Mouse (Mus musculus) cerebellum, adult 8-10 months (tissue): ENCODE measurements around the gene Ttc16.
A peak's percentile ranks its signal among the peaks of the same experiment; 100 is the strongest.

Source experiments
- DNase-seq: peaks from one replicate; pipeline ENCODE4 v3.0.0; 2022

The Ttc16 gene

DNA sequence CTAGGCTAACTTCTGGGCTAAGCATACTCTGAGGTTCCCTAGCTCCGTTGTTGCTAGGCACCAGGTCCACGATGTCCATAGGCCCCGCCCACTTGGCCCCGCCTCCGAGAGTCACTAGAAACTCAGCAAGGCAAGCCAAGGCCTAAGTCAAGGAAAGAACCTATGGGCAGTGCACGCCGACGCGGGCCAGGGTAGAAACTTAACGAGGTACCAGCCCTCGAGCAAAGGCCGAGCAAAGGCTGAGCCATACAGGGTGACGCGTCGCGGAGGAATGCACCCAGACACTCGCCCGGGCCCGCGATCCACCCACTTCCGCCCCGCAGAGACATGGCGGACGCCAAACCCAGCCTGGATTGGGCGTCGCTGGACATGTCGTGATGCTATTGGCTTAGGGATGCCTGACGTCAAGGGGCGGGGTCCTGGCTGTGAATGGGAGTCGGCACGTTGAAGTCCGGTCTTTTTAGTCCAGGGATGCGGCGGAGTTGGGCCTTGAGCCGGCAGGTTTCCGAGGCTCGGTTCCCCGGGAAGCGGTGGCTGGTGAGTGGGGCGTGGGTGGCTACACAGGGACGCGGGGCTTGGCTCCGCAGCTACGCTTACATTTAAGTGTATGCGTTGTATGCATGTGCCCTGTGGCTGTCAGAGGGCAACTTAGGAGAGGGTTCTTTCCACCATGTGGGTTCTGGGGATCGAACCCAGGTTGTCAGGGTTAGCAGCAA, at the start of gene Ttc16, which contains the start of gene Ptrh1:
Ttc16 (minus strand) TSS at position 275 of the 716 bp plus-strand sequence.
Ptrh1 (plus strand) TSS at position 428 of the 716 bp plus-strand sequence.
- DNase-seq = peak; percentile 97

DNA sequence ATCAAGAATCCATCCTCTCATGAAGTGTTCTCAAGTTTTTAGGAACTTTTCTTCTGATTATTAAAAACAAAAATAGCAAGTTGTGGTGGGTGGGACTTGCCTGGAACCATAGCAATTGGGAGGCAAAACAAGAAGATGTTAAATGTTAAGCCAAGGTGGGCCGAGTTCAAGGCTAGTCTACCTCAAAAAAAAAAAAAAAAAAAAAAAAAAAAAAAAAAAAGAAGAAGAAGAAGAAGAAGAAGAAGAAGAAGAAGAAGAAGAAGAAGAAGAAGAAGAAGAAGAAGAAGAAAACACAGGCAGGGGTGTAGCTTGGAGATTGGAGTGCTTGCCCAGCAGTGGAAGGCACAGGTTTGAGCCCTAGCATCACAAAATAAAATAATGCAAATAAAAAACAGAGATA, 49.3 kb upstream of the Ttc16 start:
- no peak for DNase-seq

DNA sequence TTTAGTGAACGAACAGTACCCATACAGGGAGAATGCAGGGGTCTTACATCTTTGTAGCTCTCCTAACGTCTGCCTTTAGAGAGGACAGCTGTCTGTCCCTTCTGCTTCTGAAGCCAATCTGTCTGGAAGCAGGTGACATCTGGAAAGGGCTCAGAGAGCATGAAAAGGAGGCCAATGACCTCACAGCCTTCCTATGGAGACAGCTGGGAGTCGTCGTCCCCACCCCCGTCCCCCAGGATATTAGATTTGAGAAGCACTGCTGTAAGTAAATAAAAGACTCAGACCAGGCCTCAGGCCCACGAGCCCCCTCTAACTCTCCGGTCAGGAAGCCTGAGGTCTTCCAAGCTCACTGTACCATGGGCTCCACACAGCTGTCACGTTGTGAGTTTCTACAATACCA, 48.7 kb upstream of the Ttc16 start:
- DNase-seq = no peak

DNA sequence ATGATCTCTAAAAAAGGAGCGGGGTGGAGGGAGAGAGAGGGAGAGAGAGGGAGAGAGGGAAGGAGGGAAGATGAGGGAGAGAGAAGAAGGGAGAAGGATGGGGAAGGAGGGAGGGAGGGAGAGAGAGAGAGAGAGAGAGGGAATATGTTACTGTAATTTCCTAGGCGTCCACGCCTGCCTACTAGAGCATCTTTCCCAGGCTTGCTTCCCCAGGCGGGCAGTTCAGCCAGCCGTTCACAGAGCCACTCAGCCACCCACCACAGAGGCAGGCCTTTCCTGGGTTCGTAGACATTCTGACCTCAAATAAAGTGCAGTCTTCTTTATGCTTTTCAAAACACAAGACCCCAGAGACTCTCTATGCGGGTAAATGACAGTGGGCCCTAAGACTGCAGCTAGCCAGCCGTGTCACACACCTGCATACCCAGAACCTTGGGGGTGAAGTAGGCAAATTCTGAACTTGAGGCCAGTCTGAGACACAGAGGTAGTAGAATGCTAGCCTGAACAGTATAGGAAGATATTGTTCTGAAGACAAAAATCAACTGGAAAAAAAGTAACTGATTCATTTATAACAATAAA, 48.2 kb upstream of the Ttc16 start:
- no peak for DNase-seq

DNA sequence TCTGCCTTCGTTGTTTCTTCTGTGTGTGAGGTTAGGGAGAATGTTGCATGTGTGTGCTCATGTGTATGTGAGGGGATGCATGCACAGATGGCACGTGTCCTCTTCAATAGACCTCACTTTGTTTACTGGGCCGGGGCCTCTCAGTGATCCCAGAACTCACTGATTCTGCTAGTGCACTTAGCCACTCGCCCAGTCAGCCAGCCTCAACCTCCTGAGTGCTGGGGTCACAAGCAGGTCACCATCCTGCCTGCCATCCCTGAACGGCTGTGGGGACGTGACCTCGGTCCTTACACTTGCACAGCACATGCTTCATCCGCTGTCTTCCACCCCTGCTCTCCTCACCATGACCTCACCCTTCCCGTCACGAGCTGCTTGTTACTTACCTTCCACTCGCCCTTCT, 47.7 kb upstream of the Ttc16 start:
- DNase-seq = no peak

DNA sequence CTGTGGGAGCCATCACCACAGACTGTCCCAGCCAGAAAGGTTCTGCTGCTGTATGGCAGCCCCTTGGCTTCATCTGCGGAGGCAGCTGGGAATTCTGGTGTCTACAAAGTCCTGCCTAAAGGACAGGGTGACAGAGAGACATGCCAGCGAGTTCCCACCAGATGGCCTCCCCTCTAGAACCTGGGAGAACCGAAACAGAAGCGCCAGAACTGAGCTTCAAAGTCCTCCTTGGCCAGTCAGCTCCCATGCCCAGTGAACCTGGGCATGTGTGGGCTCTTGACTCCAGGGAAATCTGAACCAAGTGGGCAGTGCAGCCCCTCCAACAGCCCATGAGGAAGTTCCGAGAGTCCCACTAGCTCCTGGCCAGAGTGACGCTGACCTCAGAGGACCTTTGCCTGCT, 47.2 kb upstream of the Ttc16 start:
- DNase-seq = no peak

DNA sequence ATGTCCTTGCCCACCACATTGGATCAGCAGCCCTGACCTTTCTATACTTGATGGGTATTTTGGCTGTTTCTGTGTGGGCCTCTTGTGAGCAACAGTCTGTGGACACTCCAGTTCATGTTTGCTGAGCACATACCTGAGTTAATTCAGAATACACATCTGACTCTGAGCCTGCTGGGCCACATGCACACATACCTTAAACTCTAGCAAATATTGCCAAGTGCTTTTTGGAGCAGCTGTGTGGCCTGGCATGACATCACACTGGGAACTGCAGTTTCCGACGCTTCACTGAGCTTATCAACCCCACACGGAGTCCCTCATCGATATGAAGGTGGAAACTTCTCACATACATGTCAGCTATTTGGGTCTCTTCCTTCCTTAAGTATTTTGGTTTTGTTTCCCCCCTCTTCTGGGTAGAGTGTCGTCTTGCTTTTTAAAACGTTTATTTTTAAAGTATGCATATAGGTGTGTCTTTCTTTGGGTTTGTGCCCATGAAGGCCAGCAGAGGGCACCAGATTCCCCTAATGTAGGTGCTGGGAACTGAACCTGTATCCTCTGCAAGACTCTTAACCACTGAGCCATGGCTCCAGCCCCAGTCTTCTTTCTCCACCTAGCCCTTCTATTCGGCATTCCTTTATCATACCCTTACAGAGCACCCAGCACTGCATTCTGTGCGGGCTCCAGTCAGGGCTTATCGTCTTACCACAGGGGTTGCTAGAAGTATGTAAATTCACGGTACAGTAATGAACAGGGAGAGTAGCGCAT, 45.8 kb upstream of the Ttc16 start:
- no peak for DNase-seq

DNA sequence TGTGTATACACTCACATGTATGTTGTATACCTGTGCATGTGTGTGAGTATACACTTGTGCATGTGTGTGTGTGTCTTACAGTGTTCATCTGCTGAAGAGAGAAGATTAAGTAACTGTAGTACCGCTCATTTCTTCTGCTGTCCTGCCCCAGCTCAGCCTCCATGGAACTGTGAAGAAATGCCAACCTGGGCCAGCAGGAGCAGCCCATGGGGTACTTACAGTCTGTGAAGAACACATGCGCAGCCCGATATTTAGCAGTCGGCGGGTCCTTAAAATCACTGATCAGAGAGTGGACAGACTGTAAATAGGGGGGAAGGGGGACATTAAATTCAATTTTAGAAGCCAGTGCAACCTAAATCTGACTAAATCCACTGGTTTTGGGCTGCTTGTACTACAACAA, 42.8 kb upstream of the Ttc16 start:
- DNase-seq = no peak

DNA sequence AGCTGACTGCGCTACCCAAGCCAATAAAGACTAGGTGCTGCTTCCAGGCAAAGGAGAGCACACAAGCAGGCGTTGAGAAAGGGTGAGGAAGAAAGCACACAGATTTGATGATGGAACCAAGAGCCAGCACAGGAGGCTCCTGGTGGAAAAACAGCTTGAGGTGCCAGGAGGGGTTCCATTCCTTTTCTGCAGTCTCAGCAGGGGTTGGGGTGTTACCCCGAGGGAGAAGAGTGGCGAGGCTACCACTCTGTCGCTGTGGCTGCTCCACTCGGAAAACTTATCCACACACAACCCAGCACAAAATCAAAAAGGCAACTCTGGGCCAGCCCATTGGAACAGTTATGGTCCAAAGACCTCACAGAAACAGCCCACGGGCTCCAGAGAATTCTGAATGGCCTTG, 42.2 kb upstream of the Ttc16 start:
- DNase-seq = no peak

DNA sequence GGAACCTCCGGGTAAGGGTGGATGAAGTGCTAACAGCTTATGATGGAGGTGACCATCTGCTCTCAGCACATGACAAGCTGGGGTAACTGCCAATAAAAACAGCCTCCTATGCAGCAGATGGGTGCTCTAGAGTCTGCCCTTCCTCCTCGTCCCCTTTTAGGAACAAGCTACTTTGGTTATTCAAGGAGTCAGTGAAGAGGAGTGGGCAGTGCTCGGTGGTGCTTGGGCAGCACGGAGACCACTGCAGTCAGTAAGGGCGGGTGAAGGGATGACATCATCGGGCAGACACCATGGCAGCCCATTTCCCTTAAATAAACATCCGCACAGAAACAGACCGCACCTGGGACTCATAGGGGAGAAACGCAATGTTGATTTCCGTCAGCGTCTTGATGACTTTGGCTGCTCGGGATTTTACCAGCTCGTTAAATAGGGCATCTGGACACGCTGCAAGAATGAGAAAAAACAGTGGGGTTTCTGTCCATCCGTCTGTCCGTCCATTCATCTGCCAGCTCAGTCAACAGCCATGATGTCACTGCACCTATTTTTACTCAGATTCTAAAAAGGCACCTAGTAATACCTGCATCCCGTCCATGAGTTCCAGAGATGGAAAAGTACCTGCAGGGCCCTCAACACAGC, 41.6 kb upstream of the Ttc16 start:
- DNase-seq = peak; percentile 85

DNA sequence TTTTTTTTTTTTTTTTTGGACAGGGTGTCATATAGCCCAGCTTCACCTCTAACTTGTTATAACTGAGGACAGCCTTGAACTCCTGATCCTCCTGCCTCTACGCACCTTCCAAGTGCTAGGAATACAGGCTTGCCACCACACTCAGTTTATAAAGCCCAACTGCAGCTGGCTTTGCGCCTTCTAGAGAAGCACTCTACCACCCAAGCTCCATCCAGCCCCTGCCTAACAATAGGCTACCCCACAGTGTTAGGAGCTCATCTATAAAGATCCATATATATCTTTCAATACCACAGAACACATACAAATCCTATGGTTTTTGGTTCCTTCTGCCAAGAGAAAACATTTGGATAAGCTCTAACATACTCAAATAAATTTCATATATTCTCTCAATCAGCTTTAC, 41.1 kb upstream of the Ttc16 start:
- no peak for DNase-seq

DNA sequence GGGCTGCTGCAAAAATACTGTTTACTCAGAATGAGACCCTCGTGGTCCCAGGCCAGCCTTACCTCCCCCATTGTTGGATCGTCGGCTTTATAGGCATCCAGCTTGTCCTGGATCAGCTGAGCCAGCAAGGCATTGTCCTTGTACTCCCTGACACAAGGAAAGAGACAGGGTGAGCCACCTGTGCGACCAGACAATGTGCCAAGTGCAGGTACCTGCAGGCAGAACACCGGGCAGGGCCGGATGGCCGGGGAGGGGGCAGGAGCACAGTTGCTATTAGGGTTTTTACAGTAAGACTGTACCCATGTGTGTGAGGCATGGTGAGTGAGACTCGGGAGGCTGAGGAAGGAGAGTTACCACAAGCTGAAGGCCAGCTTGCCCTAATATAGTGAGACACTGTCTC, 36.5 kb upstream of the Ttc16 start:
- DNase-seq = peak; percentile 61

DNA sequence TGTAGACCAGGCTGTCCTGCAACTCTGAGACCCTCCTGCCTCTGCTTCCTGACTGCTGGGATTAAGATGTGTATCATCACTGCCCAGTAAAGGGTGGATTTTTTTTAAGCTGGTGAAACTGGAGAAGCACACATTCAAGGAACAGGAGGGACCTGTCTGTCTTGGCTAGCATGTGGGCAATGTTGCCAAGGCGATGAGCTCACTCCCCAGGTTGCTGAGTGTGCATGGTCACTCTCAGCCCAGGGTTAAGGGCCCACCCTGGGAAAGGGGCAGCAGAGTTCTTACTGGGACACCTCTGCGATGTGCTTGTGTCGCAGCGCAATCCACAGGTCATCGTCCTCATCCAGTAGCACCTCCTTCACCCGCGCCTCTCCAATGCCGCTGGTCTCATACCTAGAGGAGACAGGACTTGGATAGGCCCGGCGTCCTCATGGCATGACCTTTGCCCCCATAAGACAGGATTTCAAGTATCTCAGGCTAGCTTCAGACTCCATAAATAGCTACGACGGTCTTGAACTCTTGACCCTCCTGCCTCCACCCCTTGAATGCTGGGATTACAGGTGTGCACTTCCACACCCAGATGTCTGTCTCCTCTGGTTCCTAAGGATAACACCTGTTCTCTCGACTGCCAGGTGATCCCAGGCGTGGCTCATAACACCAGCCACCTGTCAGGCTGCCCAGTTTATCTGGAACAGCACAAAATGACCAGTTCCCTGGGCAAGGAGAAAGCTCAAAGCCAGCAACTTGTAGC, 33.6 kb upstream of the Ttc16 start:
- DNase-seq = no peak

DNA sequence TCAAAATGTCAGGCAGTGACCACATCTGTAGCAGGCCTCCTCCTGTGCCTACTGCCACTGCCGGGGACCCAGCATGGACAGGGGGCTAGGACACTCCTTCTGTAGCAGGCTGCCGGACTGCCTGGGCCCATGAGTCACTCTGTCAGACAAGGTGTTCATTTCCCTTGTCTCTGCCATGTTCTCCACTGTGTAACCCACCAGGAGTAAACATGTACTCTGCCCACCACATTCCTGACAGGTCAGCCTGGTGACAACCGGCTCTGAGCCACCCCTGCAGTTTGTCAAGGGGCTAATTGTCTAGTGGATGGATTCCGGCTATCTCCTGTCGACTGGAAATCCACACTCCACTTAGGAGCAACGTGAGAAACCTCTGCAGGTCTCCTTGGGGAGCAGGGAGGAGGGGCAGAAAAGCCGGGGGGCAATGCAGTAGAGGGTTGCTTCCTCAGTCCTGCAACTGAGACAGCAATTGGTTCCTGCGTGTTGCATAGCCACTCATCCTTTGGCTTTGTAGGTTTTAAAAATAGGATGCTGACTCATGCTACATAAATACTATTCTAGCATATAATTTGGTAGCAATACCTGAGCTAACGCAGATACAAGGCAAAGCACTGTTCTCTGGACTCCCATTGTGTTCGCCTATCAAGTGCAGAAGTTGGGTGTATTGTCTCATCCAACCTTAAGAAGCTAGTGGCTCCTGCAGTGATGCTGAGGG, 23.0 kb upstream of the Ttc16 start:
- DNase-seq = no peak

DNA sequence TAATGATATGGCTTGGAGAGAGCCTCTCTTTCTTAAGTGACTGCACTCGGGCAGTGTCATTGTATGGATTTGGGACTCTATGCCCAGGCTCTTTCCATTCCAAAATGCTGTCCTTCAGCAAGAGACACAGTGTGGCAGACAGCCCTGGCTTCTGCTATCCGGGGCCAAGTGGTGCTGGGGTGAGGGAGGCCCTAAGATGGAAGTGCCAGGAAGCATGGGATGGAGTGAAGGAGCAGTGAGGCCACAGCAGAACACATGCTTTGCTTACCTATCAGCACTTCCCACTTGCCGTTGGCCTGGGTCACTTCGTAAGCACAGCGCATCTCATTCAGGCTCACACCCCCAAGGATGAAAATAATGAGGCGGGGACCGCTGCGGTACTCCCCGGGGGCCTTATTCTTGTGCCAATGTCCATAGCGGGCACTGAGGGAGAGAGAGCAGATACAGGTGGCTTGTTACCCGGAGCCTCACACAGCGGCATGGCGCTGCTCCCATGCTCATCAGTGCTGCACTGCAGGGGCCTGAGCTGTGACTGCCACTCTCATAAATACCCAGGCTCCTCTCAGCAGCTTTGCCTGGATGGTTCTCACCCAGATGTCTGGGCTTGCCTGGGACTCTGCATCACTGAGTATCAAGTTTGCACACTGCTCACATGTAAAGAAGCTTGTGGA, 20.4 kb upstream of the Ttc16 start:
- no peak for DNase-seq

DNA sequence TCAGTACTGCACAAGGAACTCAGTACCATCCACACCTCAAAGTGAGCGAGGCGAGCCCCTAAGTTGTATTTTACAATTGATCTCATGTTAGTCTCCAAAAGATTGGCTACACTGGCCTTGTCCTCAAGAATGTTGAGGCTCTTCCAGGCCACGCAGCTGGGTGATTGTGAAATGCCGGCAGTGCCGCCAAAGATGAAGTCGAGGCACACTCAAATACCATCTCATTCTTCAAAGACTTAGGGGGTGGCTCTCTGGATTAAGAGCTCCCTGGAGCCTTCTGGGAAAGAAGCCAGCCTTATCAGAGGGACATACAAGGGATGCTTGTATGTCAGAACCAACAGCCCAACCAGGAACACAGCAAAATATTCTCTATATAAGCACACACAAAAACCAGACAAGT, 15.9 kb upstream of the Ttc16 start:
- DNase-seq = no peak

DNA sequence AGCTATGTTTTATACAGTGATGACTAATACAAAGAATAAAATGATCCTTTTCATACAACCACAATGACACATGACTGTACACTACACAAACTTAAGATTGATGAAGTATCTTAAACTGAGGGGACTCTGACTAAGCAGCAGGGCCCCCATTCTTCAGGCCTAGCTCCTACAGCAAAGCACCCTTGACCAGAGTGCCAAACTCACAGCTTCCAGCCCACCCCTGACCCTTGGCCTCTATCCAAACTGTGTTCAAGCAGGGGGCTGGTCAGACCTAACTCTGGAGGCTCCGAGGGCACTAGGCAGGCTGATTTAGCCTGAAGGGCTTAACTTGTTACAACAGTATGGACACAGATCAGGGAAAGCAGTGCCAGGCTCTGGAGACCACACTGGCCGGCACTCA, 13.1 kb upstream of the Ttc16 start:
- no peak for DNase-seq

DNA sequence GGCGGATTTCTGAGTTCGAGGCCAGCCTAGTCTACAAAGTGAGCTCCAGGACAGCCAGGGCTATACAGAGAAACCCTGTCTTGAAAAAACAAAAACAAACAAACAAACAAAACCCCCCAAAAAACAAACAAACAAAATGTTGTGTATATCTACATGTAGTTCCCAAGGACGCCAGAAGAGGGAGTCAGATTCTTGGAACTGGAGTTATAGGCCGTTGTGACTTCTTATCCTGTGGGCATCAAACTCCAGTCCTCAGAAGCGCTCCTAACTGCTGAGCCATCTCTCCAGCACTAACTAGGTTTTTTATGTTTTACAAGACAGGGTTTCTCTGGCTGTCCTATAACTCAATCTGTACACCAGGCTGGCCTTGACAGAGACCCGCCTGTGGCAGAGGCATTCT, 11.7 kb upstream of the Ttc16 start:
- DNase-seq = peak; percentile 62

DNA sequence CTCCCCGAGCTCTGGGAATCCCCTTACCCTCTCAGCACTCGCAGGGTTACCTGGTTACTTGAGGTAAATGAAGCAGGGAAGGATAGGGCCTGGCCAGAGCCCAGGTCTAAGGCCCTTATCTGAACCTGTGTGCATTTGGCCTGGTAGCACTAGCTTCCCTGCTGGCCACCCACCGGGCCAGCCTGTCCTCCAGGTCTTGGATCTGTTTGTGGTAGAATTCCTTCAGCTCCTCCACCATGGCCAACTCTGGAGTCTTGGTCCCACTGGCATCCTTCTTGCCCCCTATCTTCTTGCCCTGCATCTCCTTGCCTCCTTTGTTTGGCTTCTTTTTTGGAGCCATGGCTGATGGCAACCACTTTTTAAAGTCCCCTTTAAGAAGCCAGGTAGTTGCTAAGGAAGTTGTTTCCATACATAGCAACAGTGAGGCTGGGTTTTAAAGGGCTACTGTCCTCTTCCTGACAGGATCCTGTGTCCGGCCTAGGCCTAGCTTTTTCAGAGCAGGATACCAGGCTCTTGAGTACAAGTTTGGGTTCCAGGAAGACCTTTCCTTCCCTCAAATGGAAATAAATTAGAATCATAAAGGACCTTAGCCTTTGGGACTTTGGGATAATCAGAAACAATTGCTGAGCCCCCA, 8.7 kb upstream of the Ttc16 start, which contains the start of gene Cfap157:
Cfap157 (minus strand) TSS at position 381 of the 634 bp plus-strand sequence.
- DNase-seq = no peak

DNA sequence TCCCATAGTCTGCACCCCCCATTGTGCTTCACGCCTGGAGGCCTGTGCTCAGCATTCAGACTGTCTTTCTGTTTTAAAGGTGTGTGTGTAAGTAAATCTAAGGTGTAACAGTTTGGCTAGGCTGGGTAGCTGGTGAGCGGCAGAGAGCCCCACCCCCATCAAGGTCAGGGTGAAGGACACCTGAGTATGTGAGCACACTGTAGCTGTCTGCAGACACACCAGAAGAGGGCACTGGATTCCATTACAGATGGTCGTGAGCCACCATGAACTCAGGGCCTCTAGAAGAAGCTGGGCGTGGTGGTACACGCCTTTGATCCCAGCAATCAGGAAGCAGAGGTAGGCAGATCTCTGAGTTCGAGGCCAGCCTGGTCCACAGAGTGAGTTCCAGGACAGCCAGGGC, 6.3 kb upstream of the Ttc16 start:
- no peak for DNase-seq

DNA sequence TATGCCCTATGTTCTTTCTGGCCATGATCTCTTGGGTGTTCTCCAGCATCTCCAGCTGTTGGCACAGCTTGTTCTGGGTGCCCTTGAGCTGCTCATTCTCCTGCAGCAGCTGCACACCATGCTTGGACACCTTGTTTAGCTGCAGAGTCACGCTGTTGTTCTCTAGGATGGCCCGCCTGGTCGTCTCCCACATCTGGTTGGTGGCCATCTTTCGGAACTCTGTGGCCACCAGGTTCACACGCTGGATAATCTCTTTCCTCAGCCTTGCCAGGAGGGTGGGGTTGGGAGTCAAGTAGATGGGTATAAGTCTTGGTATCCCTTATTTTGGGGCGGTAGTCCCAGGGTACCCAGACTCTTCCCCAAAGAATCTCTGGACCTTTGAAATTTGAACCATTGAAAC, 4.3 kb upstream of the Ttc16 start:
- DNase-seq = no peak
